Mouse (Mus musculus) E14TG2a.4 (cell line): ENCODE results near the gene Reg2.

Experiments used
- CTCF ChIP-seq: conservative IDR thresholded peaks from 2 replicates; pipeline ENCODE4 v1.5.1; 2014; ENCODE audit warnings: low read length
- POU5F1 ChIP-seq: IDR thresholded peaks from 2 replicates; pipeline ENCODE4 v1.6.1; 2014; ENCODE audit warnings: low read length, borderline replicate concordance

DNA sequence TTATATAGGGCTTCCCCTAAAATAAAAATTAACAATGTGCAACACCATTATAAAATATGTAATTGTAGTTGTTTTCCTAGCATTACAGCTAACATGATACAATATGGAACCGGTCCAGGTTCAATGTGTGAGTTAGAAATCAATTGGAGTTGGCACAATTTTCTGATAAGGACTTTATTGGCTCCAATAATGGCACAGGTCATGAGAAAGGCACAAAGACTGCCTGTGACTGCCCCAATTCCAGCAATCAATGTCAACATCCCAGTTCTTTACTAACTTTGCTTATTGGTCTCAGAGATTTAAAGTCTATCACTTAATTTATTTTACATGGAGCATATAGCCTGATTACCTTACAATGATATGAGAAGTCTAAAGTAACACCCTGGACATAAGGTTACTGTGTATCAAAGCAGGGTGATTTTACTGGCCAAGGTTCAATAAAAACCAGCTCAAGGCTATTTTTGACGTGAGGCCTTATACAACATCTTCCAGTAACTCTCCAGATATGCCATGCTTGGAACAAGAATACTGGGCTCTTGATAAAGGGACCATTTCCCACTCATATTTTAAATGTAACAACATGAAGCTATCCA lies 33.4 kb upstream of the Reg2 start:
- TF ChIP-seq CTCF: no peak
- no peak for TF ChIP-seq POU5F1
